Mouse (Mus musculus) T-helper 2 cell (primary cell): ENCODE data around the gene Atg7.
"Not testable (repeated sequence)": the region's sequence is repeated elsewhere in the genome, so short reads cannot be mapped to it uniquely, and the experiment has no call there.

ENCODE experiments used
- in situ Hi-C: fragments of 300-600 bp; cut with MboI, MseI; formaldehyde crosslinking; loops from one replicate; pipeline ENCODE4 v1.15.1; 2025; ENCODE audit warnings: high pct_unique_total_duplicates

The Atg7 gene

DNA sequence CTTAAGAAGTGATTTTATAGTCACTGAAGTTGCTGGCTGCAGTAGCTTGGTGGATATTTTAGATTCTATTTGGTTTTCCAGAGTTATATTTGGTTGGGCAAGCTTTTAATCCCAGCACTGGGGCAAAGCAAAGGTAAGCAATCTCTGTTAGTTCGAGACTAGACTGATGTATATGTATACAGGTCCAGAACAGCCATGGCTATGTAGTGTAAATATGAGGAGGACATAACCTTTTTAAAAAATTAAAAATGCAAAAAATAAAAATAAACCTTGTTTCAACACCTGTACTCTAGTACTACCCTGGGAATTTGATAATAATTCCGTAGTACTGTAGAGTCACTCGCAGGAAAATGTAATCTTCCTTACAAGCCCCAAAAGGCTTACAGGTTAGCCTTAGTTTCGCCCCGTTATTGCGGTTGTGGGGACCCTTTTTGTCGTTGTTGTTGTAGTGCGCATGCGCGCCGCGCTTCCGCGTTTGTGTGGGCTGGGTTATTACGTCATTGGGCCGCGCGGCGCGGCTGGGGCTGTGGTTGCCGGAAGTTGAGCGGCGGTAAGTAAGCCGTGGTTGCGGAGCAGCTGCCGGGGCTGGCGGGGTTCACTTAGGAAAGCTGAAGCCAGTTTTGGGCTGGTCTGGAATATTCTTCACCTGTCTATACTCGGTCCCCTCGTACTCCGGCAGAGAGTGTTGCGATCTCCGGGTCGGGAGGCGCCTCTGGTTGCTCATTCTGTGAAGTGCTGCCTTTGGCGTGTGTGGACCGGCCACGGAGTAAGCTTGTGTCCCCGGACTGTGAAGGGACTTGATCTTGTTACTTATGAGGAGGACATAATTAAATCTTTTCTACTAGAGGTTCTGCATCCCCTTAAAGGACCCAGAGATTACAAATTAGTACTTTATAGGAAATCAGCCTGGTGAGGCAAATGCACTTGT, at the start of gene Atg7:
Gene Atg7, plus strand, starts transcription at position 497 of the 928 bp plus-strand sequence.
- in situ Hi-C loops, result no loop called here

DNA sequence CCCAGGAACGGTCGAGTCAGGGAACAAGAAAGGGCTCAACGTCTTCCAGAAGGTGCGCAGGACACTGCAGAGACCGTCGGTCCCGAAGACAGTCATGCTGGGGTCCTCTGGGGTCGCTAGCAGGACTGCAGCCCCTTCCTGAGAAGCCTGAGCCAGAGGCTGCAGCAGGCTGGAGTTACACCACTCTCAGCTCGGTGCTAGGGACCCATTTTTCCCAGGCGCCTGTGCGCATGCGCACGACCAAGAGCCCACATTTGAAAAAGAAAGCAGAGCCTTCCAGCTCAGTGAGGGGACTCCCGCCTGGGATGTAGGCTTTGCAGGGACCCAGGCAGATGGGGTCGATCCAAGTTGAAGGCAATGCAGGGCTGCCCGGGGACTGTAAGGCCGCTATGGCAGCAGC, 28.8 kb upstream of the Atg7 start:
- in situ Hi-C loops, result not testable (repeated sequence)

DNA sequence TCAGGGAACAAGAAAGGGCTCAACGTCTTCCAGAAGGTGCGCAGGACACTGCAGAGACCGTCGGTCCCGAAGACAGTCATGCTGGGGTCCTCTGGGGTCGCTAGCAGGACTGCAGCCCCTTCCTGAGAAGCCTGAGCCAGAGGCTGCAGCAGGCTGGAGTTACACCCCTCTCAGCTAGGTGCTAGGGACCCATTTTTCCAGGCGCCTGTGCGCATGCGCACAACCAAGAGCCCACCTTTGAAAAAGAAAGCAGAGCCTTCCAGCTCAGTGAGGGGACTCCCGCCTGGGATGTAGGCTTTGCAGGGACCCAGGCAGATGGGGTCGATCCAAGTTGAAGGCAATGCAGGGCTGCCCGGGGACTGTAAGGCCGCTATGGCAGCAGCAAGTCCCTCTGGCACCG, 9.0 kb upstream of the Atg7 start:
- in situ Hi-C loops, result not testable (repeated sequence)

DNA sequence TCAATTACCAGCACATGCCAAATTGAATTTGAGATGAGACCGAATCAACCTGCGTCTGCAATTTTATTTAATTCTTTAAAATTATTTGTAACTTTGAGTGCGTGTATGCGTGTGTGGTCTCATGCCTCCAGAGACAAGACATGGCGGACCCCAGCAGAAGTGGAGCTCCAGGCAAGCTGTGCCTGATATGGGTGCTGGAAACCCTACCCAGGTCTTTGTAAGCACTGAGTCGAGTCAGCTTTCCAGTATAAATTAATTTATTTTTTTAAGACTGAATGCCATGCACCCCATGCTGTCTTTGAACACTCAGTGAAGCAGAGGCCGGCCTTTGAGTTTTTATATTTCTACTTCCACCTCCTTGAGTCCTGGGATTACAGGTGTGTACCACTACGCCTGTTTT, 819 bp downstream of the Atg7 start:
- in situ Hi-C loops, result no loop called here

DNA sequence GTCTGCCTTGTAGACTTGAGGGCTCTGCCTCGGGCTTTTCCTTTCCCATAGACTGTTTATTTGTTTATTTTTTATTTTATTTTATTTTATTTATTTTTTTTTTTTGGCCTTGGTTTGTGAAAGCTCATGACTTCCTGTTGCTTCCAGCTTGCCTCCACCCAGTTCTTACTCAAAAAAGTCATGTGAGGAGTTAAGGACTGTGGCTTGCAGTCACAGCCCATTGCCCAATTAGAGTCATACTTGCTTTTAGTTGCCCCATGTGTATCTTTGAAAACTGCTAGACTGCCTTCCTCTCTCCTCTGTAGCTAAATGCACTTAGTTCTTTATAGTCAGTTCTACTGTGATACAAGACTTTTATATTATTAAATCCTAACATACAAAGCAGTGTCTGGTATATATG, 1.6 kb downstream of the Atg7 start:
- in situ Hi-C loops, result no loop called here

DNA sequence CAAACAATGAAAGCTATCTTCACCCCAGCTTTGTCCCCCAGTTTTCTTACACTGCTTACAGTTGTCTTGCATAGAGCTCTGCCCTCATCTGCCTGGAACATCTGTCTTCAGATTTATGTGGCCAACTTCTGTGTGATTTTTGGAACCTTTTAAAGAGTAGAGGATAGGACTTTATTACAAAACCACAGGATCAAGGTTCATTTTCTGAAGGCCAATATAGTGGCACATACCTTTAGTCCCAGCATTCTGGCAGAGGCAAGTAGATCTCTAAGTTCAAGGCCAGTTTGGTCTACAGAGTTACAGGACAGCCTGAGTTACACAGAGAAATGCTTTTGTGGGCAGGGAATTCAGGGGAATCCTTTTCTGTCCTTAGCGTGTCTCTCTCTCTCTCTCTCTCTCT, 3.3 kb downstream of the Atg7 start:
- in situ Hi-C loops, result no loop called here

DNA sequence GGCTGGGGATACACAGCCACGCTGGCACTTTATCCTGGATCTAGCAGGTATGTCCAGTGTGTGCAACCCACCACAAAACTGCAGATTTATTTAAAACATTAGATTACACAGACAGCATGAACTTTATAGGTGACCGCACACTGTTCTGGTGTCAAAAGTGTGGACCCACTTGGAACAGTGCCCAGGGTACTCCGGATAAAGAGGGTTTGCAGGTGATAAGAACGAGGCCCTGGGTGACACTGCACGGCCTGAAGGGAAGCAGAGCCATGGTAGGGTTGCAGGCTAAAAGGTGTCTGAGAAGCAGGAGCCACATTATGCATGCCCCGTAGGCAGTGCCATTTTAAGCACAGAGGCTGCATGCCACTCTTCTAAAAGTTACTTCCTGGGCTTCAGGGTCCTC, 4.1 kb downstream of the Atg7 start:
- in situ Hi-C loops, result no loop called here

DNA sequence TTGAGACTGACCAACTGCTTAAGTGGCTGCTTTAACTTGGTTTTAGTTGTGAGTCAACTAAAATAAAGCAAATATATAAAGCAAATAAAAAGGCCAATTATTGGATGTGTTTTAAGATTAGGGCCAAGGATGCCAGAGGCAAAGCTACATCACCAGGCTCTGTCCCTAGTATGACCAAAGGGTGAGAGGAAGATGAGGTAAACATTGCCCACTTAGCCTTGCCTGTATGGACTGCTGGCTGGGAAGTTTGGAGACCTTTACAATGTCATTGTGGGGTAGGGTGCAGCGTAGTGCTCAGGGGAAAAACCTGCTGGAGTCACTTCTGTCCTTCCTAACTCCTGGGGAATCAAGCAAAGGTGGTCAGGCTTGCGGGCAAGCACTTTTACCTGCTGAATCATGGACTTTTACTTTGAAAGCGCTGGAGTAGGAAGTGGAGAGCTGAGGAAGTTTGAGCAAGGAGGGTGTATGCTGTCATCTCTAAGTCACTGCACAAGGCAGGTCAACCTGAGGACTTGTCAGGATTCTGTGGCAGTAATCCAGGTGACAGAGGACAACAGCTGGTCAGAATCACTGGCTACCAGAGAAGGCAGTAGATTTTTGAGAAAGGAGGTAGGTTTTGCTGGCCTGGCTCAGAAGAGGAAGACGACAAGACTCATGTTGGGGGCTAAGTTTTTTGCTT, 5.6 kb downstream of the Atg7 start:
- in situ Hi-C loops, result no loop called here

DNA sequence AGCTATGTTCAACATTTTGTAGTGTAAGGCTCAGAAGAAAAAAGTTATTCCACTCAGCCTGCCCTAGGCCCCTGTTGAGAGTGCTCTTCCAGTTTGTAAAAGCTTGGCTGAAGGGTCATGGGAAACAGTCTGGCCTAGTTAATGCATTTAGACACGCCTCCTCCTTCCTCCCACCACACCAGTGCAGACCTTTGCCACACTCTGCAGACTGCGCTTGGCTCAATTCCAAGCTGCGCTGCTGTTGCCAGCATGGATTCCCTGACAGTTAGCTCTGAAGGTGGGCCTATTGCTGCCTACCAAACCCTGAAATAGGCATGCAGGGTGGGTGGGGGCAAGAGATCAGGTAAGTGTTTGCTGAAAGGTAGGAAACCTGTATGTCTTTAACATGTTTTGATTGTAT, 9.3 kb downstream of the Atg7 start:
- in situ Hi-C loops, result no loop called here

DNA sequence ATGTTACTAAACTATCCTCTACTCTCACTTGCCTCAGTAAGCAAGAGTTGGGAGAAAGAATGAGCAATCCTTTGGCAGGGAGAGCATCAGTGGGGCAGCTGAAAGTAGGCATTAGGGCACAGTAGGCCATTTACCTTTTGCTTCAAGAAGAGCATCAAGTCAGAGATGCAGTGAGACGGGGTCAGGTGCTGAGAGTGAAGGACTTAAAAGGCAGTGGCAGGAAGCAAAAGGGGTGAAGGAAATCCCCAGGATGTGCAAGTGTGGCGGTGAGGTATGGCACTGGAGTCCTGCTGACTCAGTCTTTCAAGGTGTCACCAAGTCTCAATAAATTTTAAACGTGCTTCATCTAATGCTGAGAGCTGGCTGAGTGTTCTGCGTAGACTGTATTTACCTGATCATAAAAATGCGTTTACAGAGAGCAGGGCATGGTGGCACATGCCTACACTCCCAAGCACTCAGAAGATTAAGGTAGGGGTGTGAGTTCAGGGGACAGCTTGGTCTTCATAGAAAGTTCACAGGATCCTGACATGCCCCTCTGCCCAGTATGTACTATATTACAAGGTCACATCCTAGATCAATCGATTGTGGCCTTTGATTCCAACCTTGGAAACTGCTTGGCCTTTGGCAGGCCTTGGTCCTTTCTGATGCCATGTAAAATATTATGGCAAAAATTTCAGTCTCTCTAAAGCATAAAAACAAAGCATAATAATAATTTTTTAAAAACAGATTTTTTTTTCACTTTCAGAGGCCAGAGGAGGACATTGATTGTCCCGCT, 14.1 kb downstream of the Atg7 start:
- in situ Hi-C loops, result no loop called here

DNA sequence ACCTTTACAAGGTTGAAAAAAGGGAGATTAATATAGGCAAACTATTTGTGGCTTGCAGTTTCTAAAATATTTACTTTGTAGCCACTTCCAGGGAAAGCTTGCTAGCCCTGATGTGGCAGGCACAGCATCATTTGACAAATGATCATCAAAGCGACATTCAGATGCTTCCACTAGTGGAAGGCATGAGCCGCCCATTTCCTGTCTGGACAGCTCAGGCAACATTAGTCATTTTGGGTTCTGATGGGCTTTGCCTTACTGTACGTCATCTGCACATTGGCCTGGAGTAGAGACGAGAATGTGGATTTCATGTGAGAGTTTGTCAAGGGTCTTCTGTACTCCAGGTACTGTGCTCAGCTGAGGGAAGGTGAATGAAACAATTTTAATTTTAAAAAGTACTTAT, 14.9 kb downstream of the Atg7 start:
- in situ Hi-C loops, result no loop called here

DNA sequence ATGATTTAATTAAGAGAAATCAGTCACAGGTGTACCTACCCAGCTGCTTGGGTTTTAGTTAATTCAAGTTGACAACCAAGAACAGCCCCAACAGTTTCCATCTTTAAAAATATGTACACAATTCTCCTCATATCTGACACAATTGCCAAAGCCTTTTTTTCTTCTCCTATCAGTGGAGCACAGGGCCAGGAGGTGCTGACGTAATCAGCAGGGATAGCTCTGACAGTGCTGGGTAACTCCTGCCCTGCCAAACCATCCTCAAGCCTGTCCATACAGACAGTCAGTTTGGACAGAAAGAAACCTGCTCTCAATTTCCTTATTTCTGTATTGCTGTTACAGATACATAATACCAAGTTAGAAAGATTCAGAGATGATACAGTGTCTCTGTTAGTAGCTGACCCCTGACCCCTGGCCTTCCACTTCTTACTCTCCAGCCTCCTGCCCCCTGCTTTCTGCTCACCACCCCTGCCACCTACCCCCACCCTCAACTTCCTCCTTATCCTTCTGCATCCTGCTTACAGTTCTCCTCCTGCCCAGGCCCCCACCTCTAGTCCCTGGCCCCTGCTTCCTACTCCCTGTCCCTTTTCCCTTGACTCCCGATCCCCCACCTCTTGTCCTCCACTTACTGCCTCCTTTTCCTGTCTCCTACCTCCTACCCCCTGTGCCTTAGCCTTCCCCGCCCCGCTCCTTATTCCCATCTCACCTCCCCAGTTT, 16.5 kb downstream of the Atg7 start:
- in situ Hi-C loops, result no loop called here

DNA sequence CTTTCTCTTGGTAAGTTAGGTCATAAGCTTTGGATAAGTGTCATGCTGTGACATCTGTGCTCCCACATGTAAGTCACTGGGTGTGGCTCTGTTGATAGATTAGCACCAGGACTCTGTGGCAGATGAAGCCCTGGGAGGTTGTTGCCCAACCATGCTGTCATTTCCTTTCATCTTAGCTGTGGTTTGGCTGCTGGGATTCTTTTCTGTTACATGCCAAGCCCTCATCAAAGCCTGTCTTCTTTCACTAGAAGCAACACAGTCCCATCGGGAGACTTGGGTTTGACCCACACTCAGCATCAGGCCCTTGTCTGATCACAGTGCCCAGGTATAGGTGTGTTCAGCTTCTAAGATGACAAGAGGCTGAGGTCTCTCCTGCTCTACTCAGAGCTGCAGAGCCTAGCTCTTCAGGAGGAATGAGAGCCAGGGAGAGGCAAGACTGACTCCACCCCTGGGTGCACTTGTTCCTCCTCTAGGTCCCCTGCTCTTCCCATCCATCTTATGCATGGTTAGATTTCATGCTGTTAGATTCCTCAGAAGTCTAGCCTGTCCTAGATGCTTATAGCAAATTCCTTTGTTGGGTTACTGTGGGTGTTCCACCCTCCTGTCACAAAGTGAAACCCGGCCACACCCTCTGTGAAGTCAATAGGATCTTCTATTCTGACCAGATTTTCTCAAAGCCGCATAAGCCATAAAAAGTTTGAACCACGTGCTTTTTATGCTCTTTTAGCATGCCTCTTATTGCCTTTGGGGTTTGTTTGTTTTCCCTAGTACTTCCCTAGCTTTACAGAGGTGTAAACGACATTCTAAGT, 17.3 kb downstream of the Atg7 start:
- in situ Hi-C loops, result no loop called here

DNA sequence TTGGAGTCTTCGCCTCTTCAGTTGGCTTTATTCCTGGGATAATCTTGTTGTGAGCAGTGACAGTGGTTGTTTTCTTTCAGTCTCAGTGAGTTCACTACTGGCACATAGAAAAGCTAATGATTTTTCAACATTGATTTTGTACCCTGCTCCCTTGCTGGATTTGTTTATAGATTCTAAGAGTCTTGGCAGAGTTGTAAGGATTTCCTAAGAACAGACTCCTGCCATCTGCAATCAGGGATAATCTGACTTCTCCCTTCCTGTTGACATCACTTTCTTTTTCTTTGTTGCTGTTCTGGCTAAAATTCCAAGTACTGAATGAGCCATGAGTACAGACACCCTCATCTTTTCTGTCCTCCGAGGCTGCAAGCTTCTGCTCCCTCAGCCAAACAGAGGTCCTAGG, 20.8 kb downstream of the Atg7 start:
- in situ Hi-C loops, result no loop called here

DNA sequence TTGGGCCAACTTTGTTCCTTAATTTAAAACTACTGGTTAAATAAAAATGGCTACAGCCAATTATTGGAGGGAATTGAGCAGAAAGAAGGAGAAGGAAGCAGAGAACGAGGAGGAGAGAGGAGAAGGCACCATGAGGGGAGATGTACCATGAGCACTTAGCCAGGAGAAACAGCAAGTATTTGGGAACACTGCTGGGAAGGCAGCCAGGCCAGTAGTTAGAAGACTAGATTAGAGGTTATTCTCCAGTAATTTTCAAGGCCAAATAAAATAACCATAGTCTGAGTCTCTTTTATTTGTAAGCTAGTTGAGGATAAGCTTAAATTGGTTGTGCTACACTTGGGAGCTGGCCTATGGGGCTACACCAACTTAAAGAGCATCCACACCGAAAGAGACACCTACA, 21.8 kb downstream of the Atg7 start:
- in situ Hi-C loops, result no loop called here

DNA sequence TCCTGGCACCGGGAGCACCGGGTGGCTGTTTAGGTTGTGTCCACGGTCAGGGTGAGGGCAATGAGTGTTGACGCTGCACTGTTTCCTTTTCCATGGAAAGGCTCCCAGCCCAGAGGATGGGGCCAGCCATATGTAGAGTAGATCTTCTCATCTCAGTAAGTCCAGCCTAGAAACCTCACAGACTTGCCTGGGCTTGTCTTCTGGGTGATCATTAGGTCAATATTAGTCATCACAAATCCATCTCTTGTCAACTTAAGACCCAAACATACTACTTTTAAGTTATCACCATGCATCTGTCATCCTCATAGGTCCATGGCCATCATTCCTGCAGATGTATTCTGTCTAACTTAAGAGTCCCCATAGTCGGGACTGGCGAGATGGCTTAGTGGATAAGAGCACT, 24.6 kb downstream of the Atg7 start:
- in situ Hi-C loops, result no loop called here

DNA sequence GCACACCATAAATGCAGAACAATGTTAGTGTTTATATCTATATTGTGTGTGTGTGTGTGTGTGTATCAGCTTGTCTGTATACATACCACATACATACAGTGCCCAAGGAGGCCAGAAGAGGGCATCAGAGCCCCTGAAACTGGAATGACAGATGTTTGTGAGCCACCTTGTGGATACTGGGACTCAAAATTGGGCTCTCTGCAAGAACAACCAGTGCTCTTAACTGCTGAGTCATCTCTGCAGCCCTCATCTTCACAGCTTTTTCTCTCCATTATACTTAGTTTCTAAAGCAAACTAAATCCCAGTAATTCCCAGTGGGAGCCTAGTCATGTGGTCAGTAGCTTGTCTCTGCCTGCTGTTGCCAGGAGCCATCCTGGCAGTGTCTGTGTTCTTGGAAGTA, 31.9 kb downstream of the Atg7 start:
- in situ Hi-C loops, result no loop called here

DNA sequence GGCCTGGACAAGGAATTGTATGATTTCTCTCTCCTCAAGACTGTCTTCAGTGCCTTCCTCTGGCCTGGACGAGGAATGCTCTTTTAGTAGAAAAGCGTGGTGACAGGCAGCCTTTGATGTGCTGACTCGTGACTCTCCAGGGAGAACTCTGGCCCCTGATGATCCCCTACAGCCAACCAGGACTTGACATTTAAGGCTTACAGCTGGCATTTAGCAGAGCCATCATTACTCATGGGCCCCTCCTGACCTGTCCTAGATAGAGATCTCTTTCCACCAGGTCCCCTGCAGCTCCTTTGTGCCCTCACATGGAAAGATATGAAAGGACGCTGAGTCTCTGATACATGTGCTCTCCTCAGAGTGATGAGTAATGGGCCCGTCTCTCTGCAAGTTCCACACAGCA, 33.2 kb downstream of the Atg7 start:
- in situ Hi-C loops, result no loop called here

DNA sequence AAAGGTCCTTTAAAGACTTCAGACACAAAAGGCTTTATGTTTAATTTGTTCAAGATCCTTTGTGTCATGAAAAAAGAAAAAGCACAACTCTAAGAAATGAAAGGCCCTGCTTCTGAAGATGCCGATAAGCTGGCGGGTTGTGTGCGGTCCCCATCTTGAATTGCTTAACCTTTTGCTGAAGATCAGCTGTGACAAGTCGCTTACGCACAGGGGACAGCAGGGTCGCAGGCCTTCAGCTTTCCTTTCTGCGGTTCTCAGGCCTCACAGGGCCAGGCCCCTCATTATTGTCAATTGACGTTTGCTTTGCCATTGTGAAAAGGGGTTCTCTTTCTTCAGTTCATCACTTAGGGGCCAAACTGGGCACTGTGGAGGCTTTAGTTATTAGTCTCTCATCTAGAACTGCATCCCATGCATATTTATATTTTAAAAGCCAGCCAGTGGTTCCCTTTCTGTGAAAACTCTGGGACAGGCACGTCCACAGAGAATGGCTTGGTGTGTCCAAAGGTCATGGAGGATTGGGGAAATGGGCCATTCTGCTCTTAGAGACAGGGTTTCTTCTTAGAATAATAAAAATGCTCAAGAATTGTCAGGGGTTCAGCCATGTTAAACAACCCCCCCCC, 39.3 kb downstream of the Atg7 start:
- in situ Hi-C loops, result no loop called here

DNA sequence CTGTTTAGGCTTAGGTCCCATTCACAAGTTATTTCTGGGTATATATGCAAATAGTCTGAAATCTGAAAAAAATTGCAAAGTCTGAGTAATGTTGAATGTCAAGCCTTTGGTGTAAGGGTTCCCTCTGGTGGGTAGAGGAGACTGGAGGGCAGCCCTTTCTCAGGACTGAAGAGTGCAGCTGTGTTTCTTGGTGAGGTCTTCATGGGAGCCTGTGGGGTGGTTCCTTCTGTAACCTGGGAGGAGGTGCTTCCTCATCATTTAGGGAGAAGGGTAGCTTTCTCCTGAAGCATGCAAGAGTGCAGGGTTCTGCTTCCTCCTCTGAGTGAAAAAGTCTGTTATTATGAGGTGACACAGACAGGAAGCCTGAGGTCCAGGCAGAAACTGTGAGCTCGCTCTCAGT, 40.8 kb downstream of the Atg7 start:
- in situ Hi-C loops, result no loop called here
